Mouse (Mus musculus) bone marrow, adult 2 months (tissue): ENCODE measurements around the gene Ss18l2. TPM values are rescaled to one million over a fixed set of nuclear protein-coding genes. Genes with fewer than 3 reads are reported as not detected.

Experiments
- H3K27ac ChIP-seq: fragments of 200-500 bp; 2 replicates; pipeline ENCODE4 v1.5.1; 2012; ENCODE audit warnings: low read depth, mild to moderate bottlenecking, control low read depth, inconsistent platforms, low read length; ENCODE audit not compliant: control insufficient read depth, poor library complexity, insufficient read depth
- H3K4me1 ChIP-seq: fragments of 200-500 bp; 2 replicates; pipeline ENCODE4 v1.6.1; 2011; ENCODE audit warnings: low read length; ENCODE audit not compliant: control insufficient read depth, insufficient read depth
- H3K4me3 ChIP-seq: fragments of 200-500 bp; replicated peaks from 2 replicates; pipeline ENCODE3; 2011; ENCODE audit warnings: mild to moderate bottlenecking, low read depth, low read length, control low read depth; ENCODE audit not compliant: control insufficient read depth
- CTCF ChIP-seq: fragments of 200-500 bp; IDR thresholded peaks from 2 replicates; pipeline ENCODE4 v1.5.1; 2011; ENCODE audit warnings: low read length, control low read depth; ENCODE audit not compliant: control insufficient read depth, insufficient read depth
- POLR2A ChIP-seq: fragments of 200-500 bp; IDR thresholded peaks from 2 replicates; pipeline ENCODE4 v1.6.1; 2011; ENCODE audit warnings: low read depth, mild to moderate bottlenecking, control low read depth, low read length, borderline replicate concordance; ENCODE audit not compliant: control insufficient read depth
- WGBS: fragments of 180-500 bp; shearing (Covaris S2); methylation state at CpG from one replicate; pipeline ENCODE4 v1.1.7; 2018; 5-methylcytosine and 5-hydroxymethylcytosine counted together
- polyA plus RNA-seq: library from polyadenylated mRNA; stranded (reverse); fragments of >200 nt; gene quantifications from 2 replicates; pipeline ENCODE4 v1.2.4, GENCODE M21; 2011; ENCODE audit warnings: low replicate concordance; ENCODE audit not compliant: missing spikeins, insufficient read depth, insufficient read length

Gene Ss18l2
- polyA plus RNA-seq, 1 experiment: 72.1 TPM

DNA sequence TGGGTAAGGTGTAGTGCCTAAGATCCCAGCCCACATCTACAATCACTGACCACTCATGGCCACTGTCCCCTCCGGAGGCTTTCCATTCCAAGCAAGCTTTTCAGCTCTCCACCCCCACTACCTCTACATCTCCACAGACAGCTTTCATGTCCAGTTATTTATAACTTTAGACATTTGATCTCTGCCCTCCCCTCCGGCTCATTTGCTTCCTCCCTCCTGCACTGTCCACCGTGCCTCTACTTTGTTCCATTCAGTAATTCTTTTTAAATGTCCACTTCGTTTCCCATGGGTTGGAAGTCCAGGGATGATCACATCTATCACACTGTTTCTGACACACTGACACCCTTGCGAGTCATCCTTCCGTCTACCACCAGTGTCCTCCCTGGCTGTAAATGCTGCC, 2.3 kb upstream of the Ss18l2 start:
- H3K4me3 ChIP-seq: peak overlapping the region; percentile 10
- peaks cover 3% of the 10 kb centered on the region for H3K4me1 ChIP-seq
- no peak for TF ChIP-seq POLR2A
- TF ChIP-seq CTCF: no peak
- H3K27ac ChIP-seq: no peak overlapping the region
- 51% methylated on average over 6 of the region's 6 CpGs for WGBS

- H3K4me3 ChIP-seq: no peak overlapping the region
- H3K4me1 ChIP-seq: peaks cover 3% of the 10 kb centered on the region
- no peak overlapping the region for H3K27ac ChIP-seq
- 56% methylated on average over 7 of the region's 7 CpGs for WGBS
- TF ChIP-seq POLR2A (no peak), CTCF (no peak)
These were observed 1.3 kb upstream of the Ss18l2 start for GRCm38 (mm10) chr9:121708506-121709486.

- WGBS: under 1% methylated on average over 18 of the region's 18 CpGs
- Histone ChIP-seq H3K4me3 (peak overlapping the region; percentile 93), H3K27ac (peak overlapping the region; percentile 81), H3K4me1 (peaks cover 2% of the 10 kb centered on the region)
- peak; percentile 34; the same call in 1 of the 2 replicates for TF ChIP-seq POLR2A
- TF ChIP-seq CTCF: no peak
These were observed 451 bp downstream of the Ss18l2 start for GRCm38 (mm10) chr9:121710584-121710975.

DNA sequence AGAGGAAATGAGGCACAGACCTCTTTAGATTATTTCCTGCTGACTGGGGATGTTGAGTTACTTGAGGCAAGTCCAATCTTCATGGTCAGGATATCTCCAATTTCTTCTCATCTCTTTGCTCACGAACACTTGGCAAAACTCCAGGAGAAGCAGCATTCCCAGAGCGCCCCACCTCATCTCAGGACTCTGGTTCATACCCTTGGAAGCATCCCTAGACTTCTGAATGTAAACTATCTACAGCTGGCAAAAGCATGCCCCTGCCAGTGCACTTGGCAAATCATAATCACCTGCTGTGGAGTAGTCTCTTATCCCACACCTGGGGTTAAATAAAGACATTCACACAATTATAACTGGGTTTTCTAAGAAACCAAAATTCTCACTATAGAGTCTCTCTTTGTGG, 6.9 kb downstream of the Ss18l2 start:
- Histone ChIP-seq H3K27ac (no peak overlapping the region), H3K4me3 (no peak overlapping the region), H3K4me1 (peaks cover 1% of the 10 kb centered on the region; the same call in 1 of the 2 replicates)
- 85% methylated on average over 2 of the region's 2 CpGs for WGBS
- no peak for TF ChIP-seq CTCF
- TF ChIP-seq POLR2A: no peak

DNA sequence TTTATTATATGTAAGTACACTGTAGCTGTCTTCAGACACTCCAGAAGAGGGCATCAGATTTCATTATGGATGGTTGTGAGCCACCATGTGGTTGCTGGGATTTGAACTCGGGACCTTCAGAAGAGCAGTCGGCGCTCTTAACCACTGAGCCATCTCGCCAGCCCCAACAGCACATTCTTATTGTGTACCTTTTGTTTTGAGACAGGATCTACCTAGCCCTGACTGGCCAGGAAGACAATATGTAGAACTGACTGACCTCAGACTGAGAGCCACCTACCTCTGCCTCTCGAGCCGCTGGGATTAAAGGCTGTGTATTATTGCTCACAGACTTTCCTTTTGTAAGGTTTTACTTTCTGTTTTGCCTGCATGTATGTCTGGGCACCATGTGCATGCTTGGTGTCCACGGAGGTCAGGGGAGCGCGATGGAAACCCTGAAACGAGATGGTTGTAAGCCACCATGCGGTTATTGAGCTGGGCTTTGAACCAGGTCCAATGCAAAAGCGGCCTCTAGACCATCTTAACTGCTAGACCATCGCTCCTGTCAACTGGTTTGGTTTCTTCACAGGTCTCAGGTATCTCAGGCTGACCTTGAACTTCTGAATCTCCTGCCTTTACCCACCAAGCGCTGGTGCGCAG, 8.1 kb downstream of the Ss18l2 start:
- TF ChIP-seq POLR2A (no peak), CTCF (no peak)
- Histone ChIP-seq H3K4me3 (peak overlapping the region; percentile 95), H3K4me1 (peaks cover 1% of the 10 kb centered on the region; the same call in 1 of the 2 replicates), H3K27ac (peak overlapping the region; percentile 75)
- 63% methylated on average over 15 of the region's 15 CpGs for WGBS

- under 1% methylated on average over 61 of the region's 61 CpGs for WGBS
- H3K27ac ChIP-seq: peak within 1 kb of the TSS; percentile 75
- TF ChIP-seq POLR2A (peak; percentile 89), CTCF (no peak)
- H3K4me1 ChIP-seq: peaks cover 1% of the 10 kb centered on the region; the same call in 1 of the 2 replicates
- H3K4me3 ChIP-seq: peak within 1 kb of the TSS; percentile 95
These were observed 8.7 kb downstream of the Ss18l2 start, which contains the start of gene Nktr for GRCm38 (mm10) chr9:121718792-121719318. Gene Nktr, plus strand, starts transcription at chr9:121719169.

DNA sequence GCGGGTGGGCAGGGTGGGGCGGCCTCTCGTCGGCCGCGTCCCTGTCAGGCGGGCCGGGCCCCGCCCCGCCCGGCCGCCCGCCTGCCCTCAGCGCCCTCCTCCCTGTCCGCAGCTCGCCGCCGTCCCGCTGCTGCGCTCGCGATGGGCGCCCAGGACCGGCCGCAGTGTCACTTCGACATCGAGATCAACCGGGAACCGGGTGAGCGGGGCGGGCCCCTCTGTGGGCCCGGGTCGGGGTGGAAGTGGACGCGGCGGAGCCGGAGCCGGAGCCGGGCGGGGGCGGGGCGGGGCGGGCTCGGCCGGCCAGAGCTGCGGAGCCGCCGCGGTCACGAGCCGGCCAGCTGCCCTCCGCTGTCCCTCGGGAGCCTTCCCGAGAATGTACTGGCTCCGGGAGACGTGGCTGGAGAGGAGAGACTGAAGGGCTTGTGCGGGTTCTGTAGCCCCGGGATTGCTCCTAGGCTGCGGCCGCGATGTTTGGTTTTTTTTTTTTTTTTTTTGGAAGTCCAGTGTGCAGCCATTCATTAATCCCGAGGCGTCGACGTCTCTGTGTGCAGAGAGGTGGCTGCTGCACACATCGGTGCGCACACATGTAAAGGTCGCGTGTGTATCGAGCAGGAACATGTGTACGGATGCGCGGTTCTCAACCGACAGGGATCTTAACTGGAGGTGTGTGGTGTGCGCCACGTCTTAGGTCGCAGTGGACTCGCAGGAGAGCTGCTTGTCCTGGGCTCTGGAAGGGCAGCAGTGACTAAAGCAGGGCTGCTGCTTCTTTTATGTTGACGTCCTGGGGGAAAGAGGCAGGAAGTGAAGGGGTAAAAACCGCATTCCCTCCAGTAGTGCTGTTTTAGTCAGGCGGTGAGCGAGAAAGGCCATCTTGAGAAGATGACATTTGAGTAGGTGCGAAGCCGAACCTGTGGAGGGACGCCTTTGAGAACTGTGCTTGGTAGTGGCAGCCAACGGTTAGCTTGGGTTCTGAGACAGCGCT, 9.5 kb downstream of the Ss18l2 start:
- H3K4me1 ChIP-seq: peaks cover 1% of the 10 kb centered on the region; the same call in 1 of the 2 replicates
- H3K4me3 ChIP-seq: peak overlapping the region; percentile 95
- WGBS: under 1% methylated on average over 81 of the region's 87 CpGs
- peak overlapping the region; percentile 75 for H3K27ac ChIP-seq
- no peak for TF ChIP-seq POLR2A
- no peak for TF ChIP-seq CTCF

GRCm38 (mm10) chr9:121740490-121740889, 30.4 kb downstream of the Ss18l2 start:
- TF ChIP-seq POLR2A: no peak
- no peak for TF ChIP-seq CTCF
- H3K4me3 ChIP-seq: no peak overlapping the region

More at GRCm38 (mm10) chr9:121740490-121740889, 30.4 kb downstream of the Ss18l2 start:
- no peak overlapping the region for H3K27ac ChIP-seq
- no peaks in the 10 kb centered on the region for H3K4me1 ChIP-seq
- 92% methylated on average over 6 of the region's 6 CpGs for WGBS
